Mouse (Mus musculus): ENCODE measurements around the gene Sec61g. TPM values are rescaled to one million over a fixed set of nuclear protein-coding genes. Genes with fewer than 3 reads are reported as not detected.

The Sec61g gene
- polyA plus RNA-seq, 1 experiment from 2014 or later, result 43.1 TPM

GRCm38 (mm10) chr11:16498756-16499680 is 9.3 kb downstream of the Sec61g start:
- H3K4me2 ChIP-seq (replicated peaks; ENCODE audit: low read depth, low read length), result no peak overlapping the region
- no peak overlapping the region for H3K4me3 ChIP-seq (ENCODE audit: low read depth, low read length)
- H3K27ac ChIP-seq (ENCODE audit: low read depth, low read length), result no peak overlapping the region
- 36% methylated on average over 1 of the region's 1 CpGs for WGBS
- 0 out of 2 replicates have a peak, but pooled peaks cover 5% of the 10 kb centered on the region for H3K36me3 ChIP-seq (ENCODE audit: control insufficient read depth, insufficient read depth, low read length)
- no peaks in the 10 kb centered on the region for H3K9me3 ChIP-seq (ENCODE audit: control insufficient read depth, low read length)
- DNase-seq (ENCODE audit: low spot score) (no peak), ATAC-seq (ENCODE audit: low FRiP score) (no peak)
- no peaks in the 10 kb centered on the region for H3K4me1 ChIP-seq (replicated peaks; ENCODE audit: control insufficient read depth, insufficient read depth, low read length)
- no peaks in the 10 kb centered on the region for H3K27me3 ChIP-seq (ENCODE audit: control insufficient read depth, insufficient read depth, low read length)
- H3K9ac ChIP-seq (ENCODE audit: low read depth, low read length), result no peak overlapping the region

Other genes starting within 250 kb of the Sec61g start
- gene Egfr, start 243.7 kb upstream of the Sec61g start, polyA plus RNA-seq (2014; fragmentation: Nextera tagmentation; extraction: Ambion mirVana), result 3.8 and 5.9 TPM in 2 replicates

Data from hindbrain, embryonic 11.5 days (tissue).